Mouse (Mus musculus) stomach, embryonic 15.5 days (tissue): Measurements from ENCODE around the gene 2700081O15Rik. TPM values are rescaled to one million over a fixed set of nuclear protein-coding genes. Genes with fewer than 3 reads are reported as not detected.

Experiments
- ATAC-seq: fragments of 200-750 bp; cut with Nextera tagmentation; 2 replicates; pipeline ENCODE4 v1.8.0; 2017; ENCODE audit warnings: low read depth, moderate number of reproducible peaks, moderate TSS enrichment; ENCODE audit not compliant: insufficient read depth, low FRiP score
- H3K27ac ChIP-seq: fragments of 300-500 bp; sonication (generic); 2 replicates; pipeline ENCODE4 v1.5.1; 2015; ENCODE audit warnings: mild to moderate bottlenecking, inconsistent platforms
- H3K27me3 ChIP-seq: fragments of 300-500 bp; sonication (generic); replicated peaks from 2 replicates; pipeline ENCODE4 v1.6.1; 2015; ENCODE audit warnings: inconsistent platforms
- H3K36me3 ChIP-seq: fragments of 300-500 bp; sonication (generic); 2 replicates; pipeline ENCODE4 v1.6.1; 2015; ENCODE audit warnings: inconsistent platforms
- H3K4me1 ChIP-seq: fragments of 300-500 bp; sonication (generic); 2 replicates; pipeline ENCODE4 v1.6.1; 2015; ENCODE audit warnings: inconsistent platforms
- H3K4me2 ChIP-seq: fragments of 300-500 bp; sonication (generic); 2 replicates; pipeline ENCODE4 v1.6.1; 2015; ENCODE audit warnings: mild to moderate bottlenecking, inconsistent platforms
- H3K4me3 ChIP-seq: fragments of 300-500 bp; sonication (generic); replicated peaks from 2 replicates; pipeline ENCODE4 v1.5.1; 2015; ENCODE audit warnings: inconsistent platforms
- H3K9ac ChIP-seq: fragments of 300-500 bp; sonication (generic); 2 replicates; pipeline ENCODE4 v1.6.1; 2015; ENCODE audit warnings: inconsistent platforms
- H3K9me3 ChIP-seq: fragments of 300-500 bp; sonication (generic); 2 replicates; pipeline ENCODE4 v1.6.1; 2016; ENCODE audit warnings: inconsistent platforms
- WGBS: fragments of 180-500 bp; shearing (Covaris S2); methylation state at CpG from one replicate; pipeline ENCODE4 v1.1.7; 2015; 5-methylcytosine and 5-hydroxymethylcytosine counted together
- polyA plus RNA-seq: library from polyadenylated mRNA; unstranded; fragments of >200 nt; fragmentation: Nextera tagmentation; extraction: Ambion mirVana; gene quantifications from 2 replicates; pipeline ENCODE4 v1.2.1, GENCODE M21; 2015

Gene 2700081O15Rik
- polyA plus RNA-seq, 1 experiment from 2014 or later = 6.5 TPM

DNA sequence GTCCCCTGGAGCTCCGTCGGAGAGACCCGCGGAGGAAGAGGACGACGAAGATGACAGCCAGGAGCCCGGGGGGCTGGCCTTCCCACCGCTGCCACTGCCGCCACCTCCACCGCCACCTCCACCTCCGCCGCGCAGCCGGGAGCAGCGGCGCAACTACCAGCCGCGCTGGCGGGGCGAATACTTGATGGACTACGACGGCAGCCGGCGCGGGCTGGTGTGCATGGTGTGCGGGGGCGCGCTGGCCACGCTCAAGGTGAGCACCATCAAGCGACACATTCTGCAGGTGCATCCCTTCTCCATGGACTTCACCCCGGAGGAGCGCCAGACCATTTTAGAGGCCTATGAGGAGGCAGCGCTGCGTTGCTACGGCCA is 5.2 kb downstream of the 2700081O15Rik start:
- Histone ChIP-seq H3K4me3 (peak overlapping the region; percentile 11; the same call in 1 of the 2 replicates), H3K36me3 (peaks cover 18% of the 10 kb centered on the region; the same call in 1 of the 2 replicates), H3K9ac (no peak overlapping the region), H3K4me2 (peak overlapping the region; percentile 40), H3K27me3 (no peaks in the 10 kb centered on the region), H3K27ac (peak overlapping the region; percentile 71; the same call in 1 of the 2 replicates), H3K9me3 (no peaks in the 10 kb centered on the region), H3K4me1 (peaks cover 62% of the 10 kb centered on the region)
- ATAC-seq = no peak
- WGBS = 29% methylated on average over 34 of the region's 35 CpGs

DNA sequence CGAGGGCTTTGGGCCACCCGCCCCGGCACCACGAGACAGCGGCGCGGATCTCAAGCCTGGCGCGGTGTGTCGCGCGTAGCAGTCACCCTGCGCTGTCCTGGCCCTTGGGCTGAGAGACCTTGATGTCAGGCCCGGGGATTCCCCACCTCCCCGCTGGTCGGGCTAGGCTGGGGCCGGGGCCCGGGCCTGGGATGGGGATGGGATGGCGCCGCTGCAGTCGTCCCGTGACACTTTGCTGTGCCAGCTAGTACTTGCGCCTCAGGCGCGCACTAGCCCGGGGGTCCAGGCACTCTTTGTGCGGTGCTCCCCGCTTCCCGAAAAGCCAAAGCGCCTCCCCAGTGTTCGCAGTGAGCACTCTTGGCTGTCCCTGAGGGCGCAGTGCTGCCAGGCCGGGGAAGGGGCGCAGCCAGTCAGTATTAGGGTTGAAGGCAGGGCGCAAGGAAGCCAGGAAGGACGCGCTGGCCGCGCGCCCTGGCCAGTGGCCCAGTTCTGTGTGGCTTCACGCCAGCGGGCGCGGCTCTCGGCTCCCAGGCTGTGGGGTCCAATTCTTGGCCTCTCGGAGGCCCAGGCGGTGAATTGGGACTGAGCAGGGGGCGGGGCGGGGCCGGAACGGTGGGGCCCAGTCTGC is 5.7 kb downstream of the 2700081O15Rik start:
- H3K36me3 ChIP-seq = peaks cover 23% of the 10 kb centered on the region
- no peak overlapping the region for H3K9ac ChIP-seq
- WGBS = 26% methylated on average over 51 of the region's 51 CpGs

DNA sequence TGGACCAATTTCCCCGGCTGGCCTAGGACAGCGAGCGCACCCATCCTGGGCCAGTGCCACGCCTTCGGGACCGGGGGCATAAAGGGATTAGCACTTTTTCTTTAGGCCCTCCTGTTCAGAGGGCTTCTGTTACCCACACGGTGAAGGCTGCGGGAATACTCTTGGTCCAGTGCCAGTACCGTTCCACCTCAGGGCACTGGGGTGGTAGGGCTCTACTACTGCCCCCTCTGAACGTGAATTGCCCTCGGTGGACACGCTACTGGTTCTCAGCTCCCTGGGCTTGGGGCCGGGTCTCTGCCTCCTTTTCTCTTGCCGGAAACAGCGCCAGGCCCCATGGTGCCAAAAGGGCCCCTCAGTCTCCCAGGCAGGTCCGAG is 6.2 kb downstream of the 2700081O15Rik start:
- Histone ChIP-seq H3K36me3 (peaks cover 28% of the 10 kb centered on the region), H3K27ac (no peak overlapping the region), H3K4me3 (peak overlapping the region; percentile 11; the same call in 1 of the 2 replicates), H3K9me3 (no peaks in the 10 kb centered on the region), H3K9ac (no peak overlapping the region), H3K4me1 (peaks cover 61% of the 10 kb centered on the region), H3K27me3 (no peaks in the 10 kb centered on the region), H3K4me2 (peak overlapping the region; percentile 40)
- ATAC-seq = no peak
- WGBS = 37% methylated on average over 16 of the region's 16 CpGs

More for the DNA sequence above, 5.7 kb downstream of the 2700081O15Rik start:
- H3K4me1 ChIP-seq = peaks cover 62% of the 10 kb centered on the region
- peak overlapping the region; percentile 40 for H3K4me2 ChIP-seq
- peak; percentile 70 for ATAC-seq
- H3K4me3 ChIP-seq = peak overlapping the region; percentile 11; the same call in 1 of the 2 replicates
- peak overlapping the region; percentile 71 for H3K27ac ChIP-seq
- no peaks in the 10 kb centered on the region for H3K9me3 ChIP-seq
- H3K27me3 ChIP-seq = no peaks in the 10 kb centered on the region

DNA sequence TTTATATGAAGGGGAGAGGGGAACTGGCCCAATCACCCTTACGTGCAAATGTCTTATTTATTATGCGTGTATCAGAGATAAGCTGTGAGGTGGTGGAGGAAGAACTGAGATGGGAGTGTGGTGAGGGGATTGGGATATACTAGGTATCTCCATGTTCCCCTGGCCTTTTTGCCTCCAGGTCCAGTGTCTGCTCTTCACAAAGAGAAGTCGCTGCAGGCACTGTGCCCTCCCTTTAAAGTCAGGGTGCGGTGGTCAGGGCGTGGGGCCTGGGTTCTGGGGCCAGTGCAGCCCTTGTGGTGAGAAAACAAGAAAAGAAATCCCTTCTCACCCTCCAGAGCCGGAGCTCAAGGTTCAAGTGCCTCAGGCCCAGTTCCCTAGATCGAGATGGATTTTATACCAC is 6.7 kb downstream of the 2700081O15Rik start:
- H3K9ac ChIP-seq = no peak overlapping the region
- no peak overlapping the region for H3K4me3 ChIP-seq
- peaks cover 58% of the 10 kb centered on the region for H3K4me1 ChIP-seq
- 69% methylated on average over 7 of the region's 7 CpGs for WGBS
- H3K27me3 ChIP-seq = no peaks in the 10 kb centered on the region
- H3K4me2 ChIP-seq = no peak overlapping the region
- H3K9me3 ChIP-seq = no peaks in the 10 kb centered on the region
- ATAC-seq = no peak
- peaks cover 29% of the 10 kb centered on the region for H3K36me3 ChIP-seq
- no peak overlapping the region for H3K27ac ChIP-seq

DNA sequence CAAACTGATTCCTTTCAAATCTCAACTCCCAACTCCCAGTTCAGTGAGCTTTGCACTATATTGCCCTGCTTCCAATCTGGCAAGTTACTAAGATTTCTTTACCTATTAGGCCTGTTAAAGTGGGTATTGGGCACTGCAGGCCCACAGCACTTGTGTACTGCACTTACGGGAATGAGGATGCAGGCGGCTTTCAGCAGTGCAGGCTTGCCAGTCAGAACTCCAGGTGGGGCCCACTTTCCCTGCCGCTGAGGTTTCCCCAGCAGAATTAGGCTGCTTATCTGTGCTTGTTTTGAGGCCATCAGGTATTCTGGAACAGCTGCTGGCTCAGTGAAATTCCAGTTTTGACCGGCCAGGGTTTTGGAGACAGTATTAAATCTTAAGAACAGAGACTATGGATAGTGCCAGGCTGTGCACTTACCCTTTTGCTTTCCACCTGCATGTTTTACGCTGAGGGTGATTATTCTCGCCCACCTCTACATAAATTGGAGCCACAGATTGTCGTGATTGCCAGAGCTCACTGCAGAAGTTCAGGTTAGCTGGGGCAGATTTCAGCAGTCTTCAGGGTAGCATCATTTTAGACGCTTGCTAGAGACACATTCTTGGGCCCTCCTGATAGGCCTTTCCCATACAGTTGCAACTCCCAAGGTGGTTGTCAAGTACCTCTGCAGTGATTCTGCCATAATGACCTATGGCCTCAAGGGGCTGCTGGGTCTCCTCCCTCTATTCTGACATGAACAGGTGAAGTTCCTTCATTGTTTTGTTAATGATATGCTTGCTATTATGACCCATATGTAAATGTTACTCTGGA is 7.4 kb downstream of the 2700081O15Rik start:
- ATAC-seq = no peak
- Histone ChIP-seq H3K4me1 (peaks cover 51% of the 10 kb centered on the region), H3K27me3 (no peaks in the 10 kb centered on the region), H3K9me3 (no peaks in the 10 kb centered on the region), H3K36me3 (peaks cover 34% of the 10 kb centered on the region), H3K9ac (no peak overlapping the region), H3K27ac (peak overlapping the region; percentile 26; the same call in 1 of the 2 replicates), H3K4me2 (no peak overlapping the region), H3K4me3 (no peak overlapping the region)
- WGBS = 67% methylated on average over 8 of the region's 8 CpGs

DNA sequence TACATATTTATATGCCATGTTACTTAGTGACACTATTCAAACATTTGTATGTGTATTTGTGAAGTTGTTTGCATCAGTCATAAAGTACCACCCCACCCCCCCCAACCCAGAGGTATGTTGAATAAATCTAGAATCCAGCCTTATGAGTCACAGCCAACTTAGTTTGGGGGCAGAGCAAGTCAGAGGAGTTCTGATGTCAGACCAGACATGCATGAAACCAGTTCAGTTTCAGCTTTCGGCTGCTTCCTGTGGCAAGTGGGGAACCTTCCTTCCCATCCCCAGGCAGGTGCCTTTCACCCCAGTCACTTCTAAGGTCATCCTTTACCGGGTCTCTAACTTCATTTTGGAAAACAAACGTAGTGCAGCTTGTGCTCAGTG is 8.0 kb downstream of the 2700081O15Rik start:
- WGBS = 41% methylated on average over 3 of the region's 3 CpGs
- Histone ChIP-seq H3K4me3 (no peak overlapping the region), H3K36me3 (peaks cover 34% of the 10 kb centered on the region), H3K9ac (no peak overlapping the region), H3K27me3 (no peaks in the 10 kb centered on the region), H3K9me3 (no peaks in the 10 kb centered on the region), H3K4me1 (peaks cover 45% of the 10 kb centered on the region), H3K4me2 (no peak overlapping the region), H3K27ac (no peak overlapping the region)
- ATAC-seq = no peak

DNA sequence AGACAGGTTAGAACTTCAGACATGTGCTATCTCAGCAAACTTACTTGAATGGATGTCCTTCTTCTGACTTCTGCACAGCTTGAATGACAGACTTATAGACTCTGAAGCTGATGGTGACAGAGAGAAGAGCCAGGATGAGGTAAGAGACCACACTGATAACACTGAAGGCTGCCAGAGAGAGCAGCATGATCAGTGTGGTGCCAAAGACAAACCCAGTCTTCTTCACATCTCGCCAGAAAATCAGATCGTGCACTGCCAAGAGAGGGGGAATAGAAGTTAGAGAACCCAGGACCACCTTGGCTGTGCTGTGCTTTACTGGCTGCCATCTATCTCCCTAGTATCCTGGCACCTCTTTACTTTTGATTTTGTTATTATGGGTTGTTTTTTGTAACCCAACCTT is 17.5 kb downstream of the 2700081O15Rik start:
- Histone ChIP-seq H3K4me3 (no peak overlapping the region), H3K4me2 (no peak overlapping the region), H3K36me3 (peaks cover 25% of the 10 kb centered on the region; the same call in 1 of the 2 replicates), H3K9ac (no peak overlapping the region), H3K9me3 (no peaks in the 10 kb centered on the region), H3K27ac (no peak overlapping the region), H3K27me3 (no peaks in the 10 kb centered on the region), H3K4me1 (0 out of 2 replicates have a peak, but pooled peaks cover 4% of the 10 kb centered on the region)
- ATAC-seq = no peak
- 90% methylated on average over 2 of the region's 2 CpGs for WGBS

DNA sequence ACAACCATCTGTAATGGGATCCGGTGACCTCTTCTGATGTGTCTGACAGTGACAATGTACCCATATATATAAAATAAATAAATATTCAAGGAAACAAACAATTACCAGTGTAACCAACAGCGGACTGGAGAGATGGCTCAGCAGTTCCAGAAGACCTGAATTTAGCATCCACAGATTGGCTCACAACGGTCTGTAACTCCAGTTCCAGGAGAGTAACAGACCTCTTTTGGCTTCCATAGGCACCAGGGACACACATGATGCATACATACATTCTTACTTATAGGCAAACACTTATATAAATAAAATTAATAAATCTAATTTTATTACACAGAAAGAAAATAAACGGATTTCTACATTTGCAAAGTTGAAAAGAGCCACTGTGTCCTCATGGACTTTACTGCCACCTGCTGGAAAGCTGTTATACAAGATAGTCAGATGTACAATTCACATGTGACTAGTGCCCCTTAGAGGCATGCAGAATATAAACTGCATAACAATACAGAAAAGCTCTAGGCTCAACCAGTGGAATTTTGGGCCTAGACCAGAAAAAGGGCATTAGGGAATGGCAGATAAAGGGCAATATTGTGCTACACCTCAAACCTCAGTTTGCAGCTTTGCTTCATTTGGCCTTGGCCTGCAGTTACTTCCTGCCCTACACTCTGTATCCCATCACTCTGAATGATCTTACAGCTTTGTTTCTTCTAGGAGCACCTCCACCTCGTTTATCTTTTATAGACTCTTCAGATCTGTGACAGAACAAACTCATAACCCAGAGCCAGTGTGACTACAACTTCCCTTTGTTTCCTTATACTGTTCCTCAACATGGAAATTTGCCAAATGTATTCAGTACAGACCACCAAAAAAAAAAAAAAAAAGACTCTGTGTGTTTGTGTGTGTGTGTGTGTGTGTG is 18.9 kb downstream of the 2700081O15Rik start:
- H3K27me3 ChIP-seq = no peaks in the 10 kb centered on the region
- no peak overlapping the region for H3K4me2 ChIP-seq
- H3K9me3 ChIP-seq = no peaks in the 10 kb centered on the region
- 68% methylated on average over 5 of the region's 5 CpGs for WGBS
- H3K4me1 ChIP-seq = peaks cover 7% of the 10 kb centered on the region; the same call in 1 of the 2 replicates
- no peak overlapping the region for H3K9ac ChIP-seq
- H3K4me3 ChIP-seq = no peak overlapping the region
- peak; percentile 75; the same call in 1 of the 2 replicates for ATAC-seq
- H3K27ac ChIP-seq = no peak overlapping the region
- peaks cover 18% of the 10 kb centered on the region; the same call in 1 of the 2 replicates for H3K36me3 ChIP-seq

DNA sequence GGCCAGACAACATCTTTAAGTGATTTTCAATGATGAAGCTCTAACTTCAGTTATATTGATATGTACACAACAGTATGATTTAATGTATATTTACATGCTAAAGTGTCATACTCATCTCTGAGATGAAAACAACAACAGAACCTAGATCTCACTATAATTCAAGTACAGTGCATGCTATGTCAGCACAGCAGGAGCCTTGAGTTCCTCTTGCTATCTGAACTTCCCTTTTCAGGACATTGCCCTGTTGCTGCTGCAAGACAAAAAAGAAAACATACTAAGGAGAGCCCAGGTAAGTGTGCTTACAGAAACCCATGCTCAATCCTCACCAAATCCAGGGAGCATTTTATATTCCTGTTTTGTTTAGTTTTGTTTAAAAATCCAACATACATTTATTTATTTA is 20.9 kb downstream of the 2700081O15Rik start:
- no peak overlapping the region for H3K27ac ChIP-seq
- H3K27me3 ChIP-seq = no peaks in the 10 kb centered on the region
- H3K4me3 ChIP-seq = no peak overlapping the region
- ATAC-seq = no peak
- H3K9ac ChIP-seq = no peak overlapping the region
- H3K4me2 ChIP-seq = no peak overlapping the region
- H3K4me1 ChIP-seq = peaks cover 12% of the 10 kb centered on the region; the same call in 1 of the 2 replicates
- peaks cover 7% of the 10 kb centered on the region; the same call in 1 of the 2 replicates for H3K36me3 ChIP-seq
- no peaks in the 10 kb centered on the region for H3K9me3 ChIP-seq

DNA sequence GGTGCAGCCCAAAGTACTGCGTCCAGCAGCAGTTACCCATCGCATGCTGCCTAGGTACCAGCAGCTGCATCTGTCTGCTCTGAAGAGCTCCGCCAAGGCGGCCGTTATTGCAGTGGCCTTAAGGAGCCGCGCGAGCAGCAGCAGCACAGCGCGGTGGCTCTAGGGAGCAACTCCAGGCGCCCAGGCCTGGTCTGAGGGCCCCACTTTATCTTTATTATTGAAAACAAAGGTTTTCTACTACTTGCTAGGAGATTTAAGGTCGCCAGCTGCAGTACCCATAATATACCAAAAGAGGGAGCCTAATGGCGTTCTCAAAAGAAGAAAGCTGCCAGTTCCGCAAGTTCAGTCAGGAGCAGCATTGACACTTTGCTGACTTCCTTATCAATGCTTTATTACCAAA is 24.1 kb downstream of the 2700081O15Rik start:
- WGBS = 57% methylated on average over 14 of the region's 14 CpGs
- Histone ChIP-seq H3K27me3 (no peaks in the 10 kb centered on the region), H3K9me3 (no peaks in the 10 kb centered on the region), H3K27ac (no peak overlapping the region), H3K4me3 (no peak overlapping the region), H3K4me1 (peaks cover 11% of the 10 kb centered on the region; the same call in 1 of the 2 replicates), H3K36me3 (no peaks in the 10 kb centered on the region), H3K9ac (no peak overlapping the region), H3K4me2 (no peak overlapping the region)
- ATAC-seq = no peak

DNA sequence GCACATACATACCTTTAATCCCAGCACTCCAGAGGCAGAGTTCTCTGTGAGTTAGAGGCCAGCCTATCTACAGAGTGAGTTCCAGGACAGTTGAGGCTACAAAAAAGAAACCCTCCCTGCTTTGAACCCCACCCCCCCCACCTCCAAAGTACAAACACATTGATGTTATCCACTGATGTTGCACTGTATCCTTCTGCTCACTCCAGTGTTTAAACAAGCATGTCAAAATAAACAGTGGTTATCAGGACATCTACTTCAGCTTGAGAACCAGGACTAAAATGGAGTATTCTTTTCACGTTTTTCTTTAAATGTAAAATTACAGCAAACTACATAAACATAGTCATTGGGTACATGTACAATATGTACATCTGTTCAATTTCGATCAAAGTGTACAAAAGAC is 27.7 kb downstream of the 2700081O15Rik start:
- Histone ChIP-seq H3K27me3 (no peaks in the 10 kb centered on the region), H3K27ac (no peak overlapping the region), H3K4me3 (no peak overlapping the region), H3K9ac (no peak overlapping the region), H3K36me3 (no peaks in the 10 kb centered on the region), H3K4me1 (peaks cover 9% of the 10 kb centered on the region; the same call in 1 of the 2 replicates), H3K9me3 (no peaks in the 10 kb centered on the region), H3K4me2 (no peak overlapping the region)
- no peak for ATAC-seq
- 73% methylated on average over 2 of the region's 2 CpGs for WGBS
